Mouse (Mus musculus) NIH3T3 (cell line): ENCODE measurements around the gene Adamts15.
A peak's percentile ranks its signal among the peaks of the same experiment; 100 is the strongest.

Experiments used
- DNase-seq: peaks from one replicate; pipeline ENCODE4 v3.0.0-alpha.2; 2012; ENCODE audit warnings: low read depth

The Adamts15 gene

DNA sequence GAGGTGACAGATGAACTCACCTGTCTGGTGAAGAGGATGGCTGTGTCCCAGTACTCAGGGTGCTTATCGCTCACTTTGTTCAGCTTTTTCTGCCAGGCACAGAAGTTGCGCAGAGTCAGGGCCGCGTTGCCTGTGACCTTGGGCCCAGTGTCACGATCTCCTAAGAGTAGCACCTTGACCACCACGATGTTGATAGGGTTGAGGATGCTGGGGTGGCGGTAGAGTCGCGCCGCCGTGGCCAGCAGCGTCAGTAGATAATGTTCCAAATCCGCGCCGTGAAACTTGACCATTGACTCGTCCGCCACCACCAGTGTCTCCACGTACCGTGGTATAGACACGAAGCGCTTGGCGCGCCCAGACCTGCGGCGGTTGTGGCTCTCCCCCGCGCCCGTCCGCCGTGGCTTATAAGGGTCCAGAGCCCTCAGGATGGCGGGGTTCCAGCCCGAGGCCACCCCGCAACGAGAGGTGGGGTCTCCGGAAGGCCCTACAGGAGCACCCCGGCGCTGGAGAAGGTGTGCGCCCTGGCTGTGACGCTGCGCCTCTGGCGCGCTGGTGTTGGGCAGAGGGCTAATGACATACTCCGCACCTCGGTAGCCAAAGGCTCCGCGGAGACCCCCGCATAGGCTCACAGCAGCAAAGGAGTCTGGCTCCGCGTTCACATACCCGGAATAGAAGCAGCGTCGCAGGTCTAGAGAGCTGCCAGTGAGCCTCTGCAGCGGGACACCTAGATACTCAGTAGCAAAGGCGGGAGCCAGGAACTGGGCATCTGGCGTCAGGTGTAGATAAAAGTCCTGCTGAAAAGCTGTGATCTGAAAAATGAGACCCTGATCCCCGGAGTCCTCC is 770 bp downstream of the Adamts15 start:
- no peak for DNase-seq

DNA sequence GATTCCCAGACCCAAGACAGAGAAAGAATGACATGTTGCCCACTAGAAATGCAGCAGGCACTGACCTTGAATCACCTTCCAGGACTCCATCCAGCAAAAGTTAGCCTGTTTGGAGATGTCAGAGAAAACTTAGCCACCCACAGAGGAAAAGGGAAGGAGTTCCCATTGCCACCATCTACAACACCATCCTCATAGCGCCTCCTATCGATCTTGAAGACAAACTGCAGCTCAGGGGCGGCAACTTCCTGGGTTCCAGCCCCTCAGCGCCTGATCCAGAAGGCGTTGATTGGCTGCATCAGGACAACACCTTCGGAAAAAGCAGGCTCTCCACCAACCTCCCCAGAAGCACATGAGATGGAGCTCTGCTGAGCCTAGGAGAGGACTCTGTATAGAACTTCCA is 1.5 kb downstream of the Adamts15 start:
- no peak for DNase-seq

DNA sequence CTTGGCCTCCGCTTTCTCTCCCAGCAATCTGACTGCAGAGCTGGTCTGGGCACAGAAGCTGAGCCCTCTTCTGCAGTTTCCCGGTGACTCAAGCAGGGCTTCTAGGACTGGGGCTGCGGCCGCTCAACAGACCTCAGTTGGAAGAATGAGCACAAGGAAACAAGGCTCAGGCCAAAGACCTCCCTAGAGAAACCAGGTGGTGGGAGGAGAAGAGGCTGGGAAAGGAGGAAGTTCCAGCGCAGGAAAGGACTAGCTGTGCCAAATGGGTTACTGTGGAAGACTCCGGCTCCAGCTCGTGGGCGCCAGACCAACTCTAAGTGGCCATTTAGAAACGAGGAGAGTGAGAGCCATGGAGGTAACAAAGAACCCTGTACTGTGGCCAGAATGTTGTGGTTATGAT is 2.6 kb downstream of the Adamts15 start:
- DNase-seq, result no peak

GRCm38 (mm10) chr9:30918466-30919356 is 3.5 kb downstream of the Adamts15 start:
- peak; percentile 16 for DNase-seq

- peak; percentile 11 for DNase-seq
These were observed 5.8 kb downstream of the Adamts15 start for GRCm38 (mm10) chr9:30916266-30916968.

- no peak for DNase-seq
These were observed 8.0 kb downstream of the Adamts15 start for GRCm38 (mm10) chr9:30914241-30914640.

GRCm38 (mm10) chr9:30913429-30913828 is 8.8 kb downstream of the Adamts15 start:
- no peak for DNase-seq

DNA sequence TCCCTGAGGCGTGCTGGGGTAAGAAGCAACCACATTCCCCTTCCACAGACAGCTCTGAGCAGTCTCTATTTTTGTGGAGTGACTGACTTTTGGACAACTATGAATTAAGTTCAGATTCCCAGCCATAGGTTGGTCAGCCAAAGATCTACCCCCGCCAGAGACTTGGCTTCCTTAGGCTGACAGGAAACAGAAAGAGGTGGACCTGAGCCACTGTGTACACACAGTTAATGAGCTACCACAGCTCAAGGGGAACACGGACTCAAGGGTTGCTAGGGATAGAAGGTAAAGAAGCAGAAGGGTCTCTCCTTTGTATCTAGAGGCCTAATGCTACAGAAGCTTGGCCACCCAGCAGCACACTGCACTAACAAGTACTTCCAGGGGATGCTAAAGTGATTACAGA is 10.1 kb downstream of the Adamts15 start:
- DNase-seq, result no peak

DNA sequence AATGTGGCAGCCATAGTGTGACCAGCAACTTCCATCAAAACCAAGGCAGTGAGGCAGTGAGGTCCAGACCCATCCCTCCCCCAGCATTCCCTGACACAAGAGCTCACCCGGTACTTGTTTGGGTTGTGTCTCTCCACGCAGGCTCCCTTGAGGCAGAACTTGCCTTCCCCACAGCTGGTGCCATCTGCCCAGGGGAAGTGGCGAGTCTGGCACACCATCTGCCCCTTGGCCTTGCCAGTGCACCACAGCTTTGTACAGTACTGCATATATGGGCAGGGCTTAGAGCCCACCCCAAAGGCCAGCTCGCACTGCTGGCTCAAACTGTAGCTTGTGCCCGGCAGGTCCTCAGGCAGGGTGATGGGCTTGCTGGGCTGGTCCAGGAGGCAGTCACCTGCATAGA is 11.8 kb downstream of the Adamts15 start:
- no peak for DNase-seq

DNA sequence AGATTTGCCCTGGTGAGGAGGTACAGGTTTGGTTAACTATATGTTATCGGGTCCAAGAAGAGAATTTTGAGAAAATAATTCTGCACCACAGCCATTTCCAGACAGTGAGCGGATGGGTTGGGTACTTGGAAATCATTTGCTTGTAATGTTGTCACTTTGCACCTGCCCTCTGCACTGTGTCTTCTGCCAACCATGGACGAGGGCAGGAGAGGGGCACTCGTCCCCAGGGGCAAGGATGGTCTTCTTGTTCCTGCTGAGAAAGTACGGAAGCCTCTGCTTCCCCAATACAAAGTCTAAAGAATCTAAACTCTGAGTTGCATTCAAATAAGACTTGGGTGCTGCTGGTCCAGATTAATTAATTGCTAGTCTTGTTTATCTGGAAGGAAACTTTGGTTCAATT is 13.3 kb downstream of the Adamts15 start:
- no peak for DNase-seq

DNA sequence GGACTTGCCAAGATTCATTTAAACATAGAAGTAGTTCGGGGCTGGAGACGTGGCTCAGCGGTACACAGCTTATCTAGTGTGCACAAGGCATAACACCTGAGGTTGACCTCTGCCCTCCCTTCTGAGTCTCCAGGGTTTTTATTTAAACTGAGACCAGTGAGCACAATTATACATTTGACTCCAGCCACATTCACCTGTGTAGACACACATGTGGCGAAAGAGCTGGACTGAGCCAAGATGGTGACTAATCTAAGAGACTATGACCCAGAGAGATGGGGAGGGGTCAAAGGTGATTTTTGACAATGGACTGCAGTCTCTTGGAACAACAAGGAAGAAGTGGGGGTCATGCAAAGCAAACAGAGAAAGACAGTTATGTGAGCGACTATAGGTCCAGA is 14.0 kb downstream of the Adamts15 start:
- DNase-seq, result no peak

DNA sequence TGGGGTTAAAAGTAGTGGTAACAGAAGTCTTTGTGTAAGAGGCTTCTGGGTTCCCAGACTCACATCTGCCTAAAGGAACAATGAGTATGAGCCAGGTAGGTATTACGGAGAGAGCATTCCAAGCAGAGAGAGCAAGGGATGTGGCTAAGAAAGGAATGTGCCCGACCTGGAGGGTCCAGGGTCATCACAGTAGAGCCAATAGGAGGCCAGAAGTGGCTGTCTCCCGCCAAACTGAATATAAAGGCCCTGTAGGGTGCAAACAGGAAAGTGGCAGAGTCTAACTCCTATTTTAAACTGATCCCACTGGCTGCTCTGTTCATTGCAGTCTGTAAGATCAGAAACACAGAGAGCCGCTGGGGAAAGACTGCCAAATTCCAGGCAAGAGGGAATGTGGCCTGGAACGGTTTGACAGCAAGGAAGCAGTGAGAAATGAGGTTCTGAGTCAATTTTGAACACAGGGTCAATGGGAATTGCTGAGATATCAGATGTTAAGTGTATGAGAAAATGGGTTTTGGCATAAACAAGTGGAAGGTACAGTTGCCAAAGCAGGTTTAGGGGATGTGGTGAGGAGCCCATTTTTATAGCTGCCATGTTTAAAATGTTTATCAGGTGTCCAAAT is 14.5 kb downstream of the Adamts15 start:
- peak; percentile 53 for DNase-seq

DNA sequence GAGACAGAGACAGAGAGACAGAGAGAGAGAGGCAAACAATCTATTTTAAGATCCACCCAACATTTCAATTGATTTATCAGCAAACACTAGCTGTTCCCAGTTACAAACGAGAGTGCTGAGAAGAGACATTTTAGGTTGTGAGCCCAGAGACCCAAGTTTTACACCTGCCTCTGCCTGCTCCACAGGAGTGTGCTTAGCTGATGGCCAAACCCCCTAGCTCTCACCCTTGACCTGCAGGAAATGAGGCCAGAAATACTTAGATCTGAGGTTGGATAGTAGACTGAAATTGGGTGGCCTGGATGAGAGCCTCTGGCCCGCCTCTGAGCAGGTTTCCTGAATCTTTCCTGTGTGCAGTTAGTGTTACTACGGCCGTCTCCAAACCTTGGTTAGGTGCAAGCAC is 15.8 kb downstream of the Adamts15 start:
- DNase-seq, result no peak

- DNase-seq, result no peak
These were observed 16.4 kb downstream of the Adamts15 start for GRCm38 (mm10) chr9:30905861-30906260.

- no peak for DNase-seq
These were observed 19.0 kb downstream of the Adamts15 start for GRCm38 (mm10) chr9:30903266-30903665.

DNA sequence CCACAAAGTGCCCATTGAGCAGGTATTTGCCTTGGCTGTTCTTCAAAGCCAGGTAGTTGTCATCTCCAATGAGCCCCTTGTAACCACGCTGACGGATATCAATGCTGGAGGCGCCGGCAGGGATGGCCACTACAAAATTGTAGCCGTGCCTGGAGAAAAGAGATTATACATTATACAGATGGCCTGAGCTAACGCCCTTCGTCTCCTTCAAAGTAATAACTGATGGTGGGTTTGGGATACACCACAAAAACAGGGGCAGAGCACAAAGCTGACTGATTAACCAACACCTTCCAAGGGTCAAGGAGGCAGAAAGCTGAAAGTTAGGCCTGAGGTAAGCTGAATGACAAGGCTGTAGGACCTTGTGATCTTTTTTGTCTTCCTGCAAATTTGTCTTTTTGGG is 19.6 kb downstream of the Adamts15 start:
- DNase-seq, result no peak

DNA sequence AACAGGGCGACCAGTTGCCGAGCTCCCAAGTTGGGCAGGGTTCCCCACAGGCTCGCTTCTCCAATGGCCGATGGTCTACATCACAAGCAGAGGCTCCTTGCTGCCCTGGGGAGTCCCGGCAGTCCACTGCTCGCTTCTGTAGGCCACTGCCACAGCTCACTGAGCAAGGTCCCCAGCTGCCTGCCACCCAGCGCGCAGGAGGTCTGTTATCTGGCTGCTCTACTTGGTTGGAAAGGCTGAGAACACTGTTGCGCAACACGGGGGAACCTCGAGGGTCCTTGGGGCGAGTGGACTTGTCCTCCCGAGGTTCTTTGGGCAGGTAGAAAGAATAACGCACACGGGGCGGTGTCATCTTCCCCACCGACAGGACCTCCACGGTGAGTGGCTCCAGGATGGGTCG is 20.1 kb downstream of the Adamts15 start:
- DNase-seq, result no peak

GRCm38 (mm10) chr9:30897169-30897568 is 25.1 kb downstream of the Adamts15 start:
- DNase-seq, result no peak

DNA sequence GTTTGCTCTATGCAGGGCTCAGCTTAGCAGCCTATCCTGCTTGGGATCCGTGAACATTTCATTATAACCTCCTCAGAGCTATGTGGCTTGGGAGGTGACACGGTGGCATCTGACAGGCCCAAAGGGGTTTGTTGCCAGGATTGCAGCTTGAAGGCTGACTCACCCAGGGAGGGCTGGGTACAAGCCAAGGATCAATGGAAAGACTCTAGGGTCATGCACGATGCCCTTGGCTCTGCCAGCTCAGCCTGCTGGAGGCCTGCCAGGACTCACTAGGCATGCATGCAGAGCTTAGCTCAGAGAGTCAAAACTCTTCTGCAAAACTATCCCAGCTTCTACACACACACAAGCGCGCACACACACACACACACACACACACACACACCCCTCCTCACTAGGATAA is 25.5 kb downstream of the Adamts15 start:
- peak; percentile 91 for DNase-seq

- peak; percentile 5 for DNase-seq
These were observed 26.6 kb downstream of the Adamts15 start for GRCm38 (mm10) chr9:30895618-30896017.

DNA sequence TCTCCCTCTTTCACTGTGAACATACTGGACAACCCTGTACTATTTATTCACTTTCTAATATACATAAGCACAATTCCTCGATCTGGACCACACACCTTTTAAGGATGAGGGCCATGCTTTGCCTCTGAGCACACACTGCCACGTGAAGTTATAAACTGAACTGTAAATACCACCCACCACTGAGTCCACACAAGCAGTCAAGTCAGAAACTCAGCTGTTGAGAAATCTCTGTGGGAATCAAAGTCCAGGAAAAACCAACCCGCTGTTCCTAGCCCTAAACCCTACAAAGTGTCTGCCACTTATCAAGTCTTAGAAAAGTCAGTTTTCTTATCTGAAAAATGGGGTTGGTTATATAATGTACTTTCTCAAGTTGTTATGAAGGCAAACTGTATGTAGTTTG is 36.0 kb downstream of the Adamts15 start:
- DNase-seq, result no peak

GRCm38 (mm10) chr9:30880553-30880952 is 41.7 kb downstream of the Adamts15 start:
- no peak for DNase-seq
